Mouse (Mus musculus): ENCODE measurements around the gene Sec61b.

DNA sequence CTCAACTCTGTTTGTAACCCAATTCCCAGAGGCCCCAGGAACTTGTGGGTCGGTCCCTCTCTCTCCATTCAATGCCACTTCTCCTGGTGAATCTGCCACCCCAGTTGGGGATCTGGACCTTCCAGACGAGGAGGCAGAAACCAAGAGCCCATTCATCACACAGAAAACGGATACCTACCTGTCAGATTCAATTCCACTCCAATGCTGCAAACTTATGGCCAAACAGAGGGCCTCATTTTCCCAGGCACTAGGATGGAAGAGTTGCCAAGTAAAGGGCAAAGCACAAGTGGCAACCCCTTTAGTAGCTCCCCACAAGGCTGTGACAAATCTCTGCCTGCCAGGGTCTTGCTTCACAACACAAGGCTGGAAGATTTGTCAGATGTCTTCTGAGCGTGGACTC, 45.6 kb downstream of the Sec61b start:
- TF ChIP-seq POLR2A (IDR thresholded peaks at IDR 0.05; ENCODE audit: low read depth, low read length) = no peak
- no peak for TF ChIP-seq ZC3H11A (IDR thresholded peaks at IDR 0.05; ENCODE audit: low read depth, low read length)
- no peak for TF ChIP-seq EP300 (IDR thresholded peaks at IDR 0.05; ENCODE audit: low read length)
- no peak for TF ChIP-seq E2F4 (IDR thresholded peaks at IDR 0.05; ENCODE audit: insufficient replicate concordance, low read depth, low read length)
- no peak for TF ChIP-seq CTCF (conservative IDR thresholded peaks at IDR 0.05 in 1 of 2, IDR thresholded peaks at IDR 0.05 in 1 of 2; ENCODE audit: low read depth in 2 of 2, low read length in 2 of 2)
- no peak for TF ChIP-seq MEF2A (IDR thresholded peaks at IDR 0.05; ENCODE audit: borderline replicate concordance, low read depth, low read length)
